Mouse (Mus musculus): ENCODE data around the gene Akap6. TPM values are rescaled to one million over a fixed set of nuclear protein-coding genes. Genes with fewer than 3 reads are reported as not detected.

The Akap6 gene
- total and polyA plus RNA-seq, 3 experiments = not detected

GRCm38 (mm10) chr12:52893656-52894405 lies 194.6 kb downstream of the Akap6 start:
- Histone ChIP-seq H3K27ac (ENCODE audit: control insufficient read depth, low read depth, low read length) (no peak overlapping the region), H3K4me1 (ENCODE audit: control insufficient read depth in 1 of 2, insufficient read depth in 2 of 2, low read length in 2 of 2) (no peaks in the 10 kb centered on the region), H3K27me3 (ENCODE audit: control insufficient read depth in 1 of 2, insufficient read depth in 2 of 2, low read length in 2 of 2) (no peaks in the 10 kb centered on the region), H3K79me2 (ENCODE audit: control insufficient read depth, insufficient read depth, low read length, poor library complexity) (no peaks in the 10 kb centered on the region), H3K9ac (ENCODE audit: control insufficient read depth, low read depth, low read length, poor library complexity, severe bottlenecking) (no peak overlapping the region), H3K4me3 (ENCODE audit: control insufficient read depth in 1 of 2, insufficient read depth in 1 of 2, low read depth in 2 of 2, low read length in 2 of 2) (no peak overlapping the region), H3K9me3 (replicated peaks; ENCODE audit: insufficient read depth, low read length) (no peaks in the 10 kb centered on the region), H3K36me3 (ENCODE audit: control insufficient read depth in 1 of 2, insufficient read depth in 2 of 2, low read length in 2 of 2) (no peaks in the 10 kb centered on the region)
- TF ChIP-seq ETS1 (IDR thresholded peaks at IDR 0.05; ENCODE audit: low read depth, low read length) = no peak
- TF ChIP-seq POLR2AphosphoS2 (IDR thresholded peaks at IDR 0.05; ENCODE audit: low read length) = no peak
- no peak for TF ChIP-seq NRF1 (IDR thresholded peaks at IDR 0.05; ENCODE audit: insufficient read depth, low read depth, low read length, poor library complexity, severe bottlenecking)
- no peak for TF ChIP-seq MYB (IDR thresholded peaks at IDR 0.05; ENCODE audit: low read depth, low read length)
- no peak for TF ChIP-seq RAD21 (IDR thresholded peaks at IDR 0.05; ENCODE audit: low read depth, low read length)
- TF ChIP-seq MAX (IDR thresholded peaks at IDR 0.05; ENCODE audit: low read length) = no peak
- no peak for TF ChIP-seq MXI1 (IDR thresholded peaks at IDR 0.05; ENCODE audit: low read depth, low read length)
- no peak for TF ChIP-seq POLR2AphosphoS5 (IDR thresholded peaks at IDR 0.05; ENCODE audit: borderline replicate concordance, low read depth, low read length)
- TF ChIP-seq CHD1 (IDR thresholded peaks at IDR 0.05; ENCODE audit: low read depth, low read length) = no peak
- TF ChIP-seq ELF1 (IDR thresholded peaks at IDR 0.05; ENCODE audit: low read depth, low read length) = no peak
- no peak for TF ChIP-seq TBP (IDR thresholded peaks at IDR 0.05; ENCODE audit: low read depth, low read length)
- no peak for TF ChIP-seq MEF2A (IDR thresholded peaks at IDR 0.05; ENCODE audit: extremely low read depth, insufficient replicate concordance, low read depth, low read length, poor library complexity, severe bottlenecking)
- TF ChIP-seq TCF12 (IDR thresholded peaks at IDR 0.05; ENCODE audit: low read depth, low read length) = no peak
- no peak for TF ChIP-seq CHD2 (IDR thresholded peaks at IDR 0.05; ENCODE audit: low read length)
- TF ChIP-seq ZC3H11A (IDR thresholded peaks at IDR 0.05; ENCODE audit: low read depth, low read length) = no peak
- no peak for TF ChIP-seq ZNF384 (IDR thresholded peaks at IDR 0.05; ENCODE audit: low read depth, low read length)
- TF ChIP-seq CTCF (IDR thresholded peaks at IDR 0.05 in 2 of 3, conservative IDR thresholded peaks at IDR 0.05 in 1 of 3; ENCODE audit: control insufficient read depth in 1 of 3, insufficient read depth in 1 of 3, low read depth in 2 of 3, low read length in 3 of 3, poor library complexity in 1 of 3, severe bottlenecking in 1 of 3) = no peak
- no peak for TF ChIP-seq USF1 (IDR thresholded peaks at IDR 0.05; ENCODE audit: low read depth, low read length)
- DNase-seq (ENCODE audit: low read depth, low spot score) = no peak

GRCm38 (mm10) chr12:52895672-52896460 lies 196.7 kb downstream of the Akap6 start:
- peak; percentile 6 for DNase-seq (ENCODE audit: low read depth, low spot score)
- H3K9ac ChIP-seq (ENCODE audit: control insufficient read depth, low read depth, low read length, poor library complexity, severe bottlenecking) = no peak overlapping the region

More at GRCm38 (mm10) chr12:52895672-52896460, 196.7 kb downstream of the Akap6 start:
- Histone ChIP-seq H3K79me2 (ENCODE audit: control insufficient read depth, insufficient read depth, low read length, poor library complexity) (no peaks in the 10 kb centered on the region), H3K4me3 (ENCODE audit: control insufficient read depth in 1 of 2, insufficient read depth in 1 of 2, low read depth in 2 of 2, low read length in 2 of 2) (no peak overlapping the region), H3K36me3 (ENCODE audit: control insufficient read depth in 1 of 2, insufficient read depth in 2 of 2, low read length in 2 of 2) (no peaks in the 10 kb centered on the region), H3K27ac (ENCODE audit: control insufficient read depth, low read depth, low read length) (no peak overlapping the region), H3K9me3 (replicated peaks; ENCODE audit: insufficient read depth, low read length) (no peaks in the 10 kb centered on the region), H3K4me1 (ENCODE audit: control insufficient read depth in 1 of 2, insufficient read depth in 2 of 2, low read length in 2 of 2) (no peaks in the 10 kb centered on the region), H3K27me3 (ENCODE audit: control insufficient read depth in 1 of 2, insufficient read depth in 2 of 2, low read length in 2 of 2) (no peaks in the 10 kb centered on the region)
- TF ChIP-seq ZNF384 (IDR thresholded peaks at IDR 0.05; ENCODE audit: low read depth, low read length) (peak; percentile 68), CTCF (IDR thresholded peaks at IDR 0.05 in 2 of 3, conservative IDR thresholded peaks at IDR 0.05 in 1 of 3; ENCODE audit: control insufficient read depth in 1 of 3, insufficient read depth in 1 of 3, low read depth in 2 of 3, low read length in 3 of 3, poor library complexity in 1 of 3, severe bottlenecking in 1 of 3) (peak in 2 of 3 experiments; percentile 11 to 47; a peak in 2 of 6 replicates), RAD21 (IDR thresholded peaks at IDR 0.05; ENCODE audit: low read depth, low read length) (peak; percentile 55), ZC3H11A (IDR thresholded peaks at IDR 0.05; ENCODE audit: low read depth, low read length) (peak; percentile 22; the same call in 1 of the 2 replicates), HCFC1 (IDR thresholded peaks at IDR 0.05; ENCODE audit: low read depth, low read length) (no peak), SMC3 (IDR thresholded peaks at IDR 0.05; ENCODE audit: low read depth, low read length) (peak; percentile 32)
